Mouse (Mus musculus): ENCODE measurements around the gene Pacs1. TPM values are rescaled to one million over a fixed set of nuclear protein-coding genes. Genes with fewer than 3 reads are reported as not detected.

Gene Pacs1
- polyA plus RNA-seq, 1 experiment: 40.6 TPM

- Histone ChIP-seq H3K4me1 (ENCODE audit: control insufficient read depth, insufficient read depth, low read length) (peaks cover 6% of the 10 kb centered on the region), H3K4me3 (replicated peaks; ENCODE audit: extremely low read depth, low read depth, low read length) (no peak overlapping the region)
- TF ChIP-seq POLR2A (IDR thresholded peaks at IDR 0.05; ENCODE audit: borderline replicate concordance, extremely low read depth, low read depth, low read length) (no peak), CTCF (IDR thresholded peaks at IDR 0.05; ENCODE audit: insufficient read depth, low read length) (no peak)
- 50% methylated on average over 5 of the region's 5 CpGs for WGBS
- DNase-seq: no peak
These were observed 23.7 kb upstream of the Pacs1 start for GRCm38 (mm10) chr19:5296630-5297029.

DNA sequence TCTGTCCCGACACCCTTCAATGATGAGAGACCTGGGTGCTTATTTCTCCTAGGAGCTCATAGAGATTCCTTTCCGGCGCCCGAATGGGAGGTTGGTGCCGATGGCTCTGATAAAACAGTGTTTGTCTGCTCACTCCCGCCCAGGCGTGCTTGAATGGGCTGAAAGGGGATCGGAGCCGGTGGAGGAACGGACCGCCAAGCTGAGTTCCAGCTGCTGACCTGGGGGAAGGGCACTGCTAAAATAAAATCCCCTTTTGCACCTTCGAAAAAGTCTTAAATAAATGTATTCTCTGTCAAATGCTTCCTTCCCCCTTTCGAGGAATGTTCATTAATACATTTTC, 22.8 kb upstream of the Pacs1 start:
- TF ChIP-seq CTCF (IDR thresholded peaks at IDR 0.05; ENCODE audit: insufficient read depth, low read length) (no peak), POLR2A (IDR thresholded peaks at IDR 0.05; ENCODE audit: borderline replicate concordance, extremely low read depth, low read depth, low read length) (no peak)
- DNase-seq: no peak
- peak overlapping the region; percentile 50 for H3K4me3 ChIP-seq (replicated peaks; ENCODE audit: extremely low read depth, low read depth, low read length)
- 5% methylated on average over 13 of the region's 13 CpGs for WGBS
- peaks cover 6% of the 10 kb centered on the region for H3K4me1 ChIP-seq (ENCODE audit: control insufficient read depth, insufficient read depth, low read length)

DNA sequence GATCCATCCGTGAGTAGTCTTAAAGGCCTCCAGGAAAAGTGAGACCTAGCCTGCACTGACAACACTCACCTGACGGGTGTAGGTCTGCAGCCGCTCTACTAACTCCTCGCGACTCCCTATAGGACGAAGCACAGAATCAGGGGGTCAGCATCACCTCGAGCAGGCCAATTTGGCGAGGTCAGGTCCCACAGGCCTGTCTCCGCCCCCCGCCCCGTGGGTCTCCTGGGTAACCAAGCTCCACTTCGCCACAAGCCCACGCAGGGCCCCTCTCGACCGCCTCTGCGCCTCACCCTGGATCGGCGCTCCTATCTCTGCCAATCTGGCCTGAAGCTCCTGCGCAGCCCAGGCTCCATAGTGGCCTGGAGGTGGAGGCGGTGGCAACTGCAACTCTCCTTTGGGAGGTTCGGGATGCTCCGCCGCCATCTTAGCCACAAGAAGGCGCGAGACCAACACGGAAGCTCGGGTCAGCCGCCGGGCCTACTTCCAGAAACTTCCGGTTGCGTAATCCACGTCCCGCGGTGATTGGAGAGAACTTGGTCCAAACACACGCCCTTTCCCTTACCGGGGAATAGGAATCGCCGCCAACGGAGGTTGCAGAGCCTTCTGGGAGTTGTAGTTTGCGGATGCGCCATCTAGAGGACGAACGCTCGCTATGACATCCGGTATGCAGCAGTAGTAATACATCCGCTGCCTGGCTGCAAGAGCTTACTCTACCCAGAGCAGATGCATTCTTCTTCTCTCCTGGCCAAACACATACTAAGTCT, 22.2 kb upstream of the Pacs1 start, which contains the start of gene Sf3b2:
Gene Sf3b2, minus strand, starts transcription at position 484 of the 764 bp plus-strand sequence.
- peak within 1 kb of the TSS; percentile 95 for H3K4me3 ChIP-seq (replicated peaks; ENCODE audit: extremely low read depth, low read depth, low read length)
- TF ChIP-seq POLR2A (IDR thresholded peaks at IDR 0.05; ENCODE audit: borderline replicate concordance, extremely low read depth, low read depth, low read length): peak; percentile 68; the same call in 1 of the 2 replicates
- TF ChIP-seq CTCF (IDR thresholded peaks at IDR 0.05; ENCODE audit: insufficient read depth, low read length): peak; percentile 79
- 1% methylated on average over 46 of the region's 46 CpGs for WGBS
- peak; percentile 98 for DNase-seq
- H3K4me1 ChIP-seq (ENCODE audit: control insufficient read depth, insufficient read depth, low read length): peaks cover 6% of the 10 kb centered on the region

- no peak for DNase-seq
- WGBS: 67% methylated on average over 8 of the region's 8 CpGs
- TF ChIP-seq CTCF (IDR thresholded peaks at IDR 0.05; ENCODE audit: insufficient read depth, low read length): no peak
- no peak for TF ChIP-seq POLR2A (IDR thresholded peaks at IDR 0.05; ENCODE audit: borderline replicate concordance, extremely low read depth, low read depth, low read length)
- no peak overlapping the region for H3K4me3 ChIP-seq (replicated peaks; ENCODE audit: extremely low read depth, low read depth, low read length)
- H3K4me1 ChIP-seq (ENCODE audit: control insufficient read depth, insufficient read depth, low read length): peaks cover 14% of the 10 kb centered on the region
These were observed 5.5 kb upstream of the Pacs1 start for GRCm38 (mm10) chr19:5278381-5278780.

GRCm38 (mm10) chr19:5277140-5277539, 4.2 kb upstream of the Pacs1 start:
- TF ChIP-seq CTCF (IDR thresholded peaks at IDR 0.05; ENCODE audit: insufficient read depth, low read length) (no peak), POLR2A (IDR thresholded peaks at IDR 0.05; ENCODE audit: borderline replicate concordance, extremely low read depth, low read depth, low read length) (no peak)
- DNase-seq: no peak
- 100% methylated on average over 3 of the region's 3 CpGs for WGBS
- H3K4me1 ChIP-seq (ENCODE audit: control insufficient read depth, insufficient read depth, low read length): peaks cover 14% of the 10 kb centered on the region
- H3K4me3 ChIP-seq (replicated peaks; ENCODE audit: extremely low read depth, low read depth, low read length): no peak overlapping the region

- H3K4me1 ChIP-seq (ENCODE audit: control insufficient read depth, insufficient read depth, low read length): peaks cover 15% of the 10 kb centered on the region
- DNase-seq: no peak
- TF ChIP-seq CTCF (IDR thresholded peaks at IDR 0.05; ENCODE audit: insufficient read depth, low read length) (no peak), POLR2A (IDR thresholded peaks at IDR 0.05; ENCODE audit: borderline replicate concordance, extremely low read depth, low read depth, low read length) (no peak)
- H3K4me3 ChIP-seq (replicated peaks; ENCODE audit: extremely low read depth, low read depth, low read length): no peak overlapping the region
- 83% methylated on average over 2 of the region's 2 CpGs for WGBS
These were observed 3.6 kb upstream of the Pacs1 start for GRCm38 (mm10) chr19:5276531-5276930.

DNA sequence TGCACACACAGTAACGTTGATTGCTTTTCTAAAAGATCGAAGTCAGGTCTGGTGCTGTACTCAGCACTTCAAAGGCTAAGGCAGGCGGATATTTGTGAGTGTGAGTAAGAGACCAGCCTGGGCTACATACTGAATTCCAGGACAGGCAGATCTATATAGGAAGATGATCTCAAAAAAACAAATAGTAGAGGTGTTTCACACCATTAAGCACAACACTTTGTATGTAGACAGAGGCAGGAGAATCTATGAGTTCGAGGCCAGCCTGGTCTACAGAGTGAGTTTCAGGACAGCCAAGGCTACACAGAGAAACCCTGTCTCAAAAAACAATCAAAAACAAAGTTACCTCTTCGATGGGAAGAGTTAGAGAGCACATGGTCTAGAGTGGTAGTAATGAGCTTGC, 2.8 kb upstream of the Pacs1 start:
- no peak for DNase-seq
- Histone ChIP-seq H3K4me1 (ENCODE audit: control insufficient read depth, insufficient read depth, low read length) (peaks cover 16% of the 10 kb centered on the region), H3K4me3 (replicated peaks; ENCODE audit: extremely low read depth, low read depth, low read length) (no peak overlapping the region)
- 87% methylated on average over 5 of the region's 5 CpGs for WGBS
- no peak for TF ChIP-seq POLR2A (IDR thresholded peaks at IDR 0.05; ENCODE audit: borderline replicate concordance, extremely low read depth, low read depth, low read length)
- TF ChIP-seq CTCF (IDR thresholded peaks at IDR 0.05; ENCODE audit: insufficient read depth, low read length): no peak

DNA sequence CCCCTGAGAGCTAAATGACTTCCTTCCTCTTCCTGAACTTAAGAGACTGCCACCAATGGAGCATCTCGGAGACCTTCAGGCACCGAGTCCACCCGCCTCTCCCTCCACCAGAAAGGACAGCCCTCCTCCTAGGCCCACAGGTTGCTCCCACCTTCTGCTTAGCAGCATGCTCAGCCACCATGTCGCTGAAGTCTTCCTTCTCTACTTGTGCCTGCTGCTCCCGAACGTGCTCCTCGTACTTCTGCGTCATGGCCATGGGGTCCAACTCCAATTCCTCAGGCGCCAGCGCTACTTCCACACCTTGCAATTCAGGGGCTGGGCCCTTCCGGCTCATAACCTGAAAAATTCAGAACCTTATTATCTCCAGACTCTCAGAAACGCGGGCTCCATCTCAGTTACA, 1.7 kb upstream of the Pacs1 start:
- 78% methylated on average over 13 of the region's 13 CpGs for WGBS
- TF ChIP-seq POLR2A (IDR thresholded peaks at IDR 0.05; ENCODE audit: borderline replicate concordance, extremely low read depth, low read depth, low read length): no peak
- TF ChIP-seq CTCF (IDR thresholded peaks at IDR 0.05; ENCODE audit: insufficient read depth, low read length): no peak
- DNase-seq: no peak
- Histone ChIP-seq H3K4me3 (replicated peaks; ENCODE audit: extremely low read depth, low read depth, low read length) (no peak overlapping the region), H3K4me1 (ENCODE audit: control insufficient read depth, insufficient read depth, low read length) (peaks cover 18% of the 10 kb centered on the region)

DNA sequence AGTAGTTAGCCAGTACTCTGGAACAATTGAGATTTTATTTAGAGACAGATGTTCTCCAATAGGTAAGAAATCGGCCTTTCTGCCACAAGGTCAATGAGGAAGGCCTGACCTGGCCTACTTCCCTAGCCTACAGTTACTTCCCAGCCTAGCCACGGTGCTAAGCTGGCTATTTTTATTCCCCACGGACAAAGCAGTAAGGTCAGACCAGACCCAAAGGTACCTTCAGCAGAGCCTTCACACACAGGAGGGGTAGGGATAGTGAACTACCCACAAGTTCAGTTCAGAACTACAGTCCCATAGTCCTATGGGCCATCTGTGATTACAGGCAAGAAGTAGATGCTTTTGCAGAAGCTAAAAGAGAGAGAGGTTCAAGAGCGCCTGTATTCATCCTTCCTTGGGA, 997 bp upstream of the Pacs1 start:
- DNase-seq: no peak

DNA sequence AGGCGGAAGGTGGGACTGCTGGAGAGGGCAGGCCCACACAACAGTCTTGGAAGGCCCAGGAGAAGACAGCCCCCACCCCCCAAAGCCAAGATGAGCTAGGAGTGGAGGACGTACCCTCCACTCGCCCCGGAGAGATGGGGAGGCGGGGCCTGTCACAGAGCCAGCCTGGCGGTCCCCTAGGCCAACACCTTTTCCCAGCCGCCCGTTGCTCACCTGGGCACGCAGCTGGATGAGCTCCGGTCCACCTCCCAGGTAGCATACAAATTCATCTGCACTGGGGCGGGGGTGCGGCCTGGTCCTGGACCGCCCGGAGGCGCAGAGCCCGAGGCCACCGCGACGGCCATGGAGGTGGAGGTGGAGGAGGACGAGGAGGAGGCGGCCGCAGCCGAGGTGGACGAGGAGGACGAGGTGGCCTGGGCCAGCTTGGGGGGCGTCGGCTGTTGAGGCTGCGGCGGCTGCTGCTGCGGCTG, 558 bp downstream of the Pacs1 start:
- peak; percentile 44 for DNase-seq
- Histone ChIP-seq H3K4me3 (replicated peaks; ENCODE audit: extremely low read depth, low read depth, low read length) (peak overlapping the region; percentile 82), H3K4me1 (ENCODE audit: control insufficient read depth, insufficient read depth, low read length) (peaks cover 17% of the 10 kb centered on the region)
- no peak for TF ChIP-seq POLR2A (IDR thresholded peaks at IDR 0.05; ENCODE audit: borderline replicate concordance, extremely low read depth, low read depth, low read length)
- TF ChIP-seq CTCF (IDR thresholded peaks at IDR 0.05; ENCODE audit: insufficient read depth, low read length): no peak
- WGBS: under 1% methylated on average over 26 of the region's 30 CpGs

More for the DNA sequence above, 997 bp upstream of the Pacs1 start:
- WGBS: 24% methylated on average over 4 of the region's 4 CpGs
- TF ChIP-seq CTCF (IDR thresholded peaks at IDR 0.05; ENCODE audit: insufficient read depth, low read length) (no peak), POLR2A (IDR thresholded peaks at IDR 0.05; ENCODE audit: borderline replicate concordance, extremely low read depth, low read depth, low read length) (no peak)
- H3K4me1 ChIP-seq (ENCODE audit: control insufficient read depth, insufficient read depth, low read length): peaks cover 18% of the 10 kb centered on the region
- H3K4me3 ChIP-seq (replicated peaks; ENCODE audit: extremely low read depth, low read depth, low read length): no peak overlapping the region
